Mouse (Mus musculus) liver, embryonic 12.5 days (tissue): Measurements from ENCODE around the gene Ccdc93. TPM values are rescaled to one million over a fixed set of nuclear protein-coding genes. Genes with fewer than 3 reads are reported as not detected.

Experiments
- ATAC-seq: fragments of 200-750 bp; cut with Nextera tagmentation; 2 replicates; pipeline ENCODE4 v1.8.0; 2017; ENCODE audit warnings: moderate number of reproducible peaks, mild to moderate bottlenecking, moderate library complexity
- H3K27ac ChIP-seq: fragments of 300-500 bp; sonication (generic); 2 replicates; pipeline ENCODE4 v1.5.1; 2016; ENCODE audit warnings: mild to moderate bottlenecking
- H3K27me3 ChIP-seq: fragments of 300-500 bp; sonication (generic); replicated peaks from 2 replicates; pipeline ENCODE4 v1.6.1; 2016; ENCODE audit warnings: mild to moderate bottlenecking, moderate library complexity
- H3K36me3 ChIP-seq: fragments of 300-500 bp; sonication (generic); 2 replicates; pipeline ENCODE4 v1.6.1; 2016; ENCODE audit warnings: mild to moderate bottlenecking, moderate library complexity
- H3K4me1 ChIP-seq: fragments of 300-500 bp; sonication (generic); 2 replicates; pipeline ENCODE4 v1.6.1; 2016
- H3K4me2 ChIP-seq: fragments of 300-500 bp; sonication (generic); 2 replicates; pipeline ENCODE4 v1.6.1; 2016; ENCODE audit warnings: mild to moderate bottlenecking, moderate library complexity
- H3K4me3 ChIP-seq: fragments of 300-500 bp; sonication (generic); 2 replicates; pipeline ENCODE4 v1.5.1; 2016; ENCODE audit warnings: mild to moderate bottlenecking, moderate library complexity
- H3K9ac ChIP-seq: fragments of 300-500 bp; sonication (generic); 2 replicates; pipeline ENCODE4 v1.6.1; 2016; ENCODE audit warnings: mild to moderate bottlenecking, moderate library complexity
- H3K9me3 ChIP-seq: fragments of 300-500 bp; sonication (generic); replicated peaks from 2 replicates; pipeline ENCODE4 v1.6.1; 2016; ENCODE audit warnings: mild to moderate bottlenecking, moderate library complexity
- WGBS: fragments of 180-500 bp; shearing (Covaris S2); methylation state at CpG from one replicate; pipeline ENCODE4 v1.1.7; 2016; ENCODE audit not compliant: insufficient replicate concordance; 5-methylcytosine and 5-hydroxymethylcytosine counted together
- polyA plus RNA-seq: library from polyadenylated mRNA; unstranded; fragments of >200 nt; fragmentation: Nextera tagmentation; extraction: Ambion mirVana; gene quantifications from 2 replicates; pipeline ENCODE4 v1.2.1, GENCODE M21; 2016

The Ccdc93 gene
- polyA plus RNA-seq, 1 experiment from 2014 or later: 6.1 TPM

- no peak overlapping the region for H3K9ac ChIP-seq
- no peak overlapping the region for H3K27ac ChIP-seq
- ATAC-seq: no peak
- no peaks in the 10 kb centered on the region for H3K9me3 ChIP-seq
- H3K36me3 ChIP-seq: peaks cover 52% of the 10 kb centered on the region
- 82% methylated on average over 6 of the region's 6 CpGs for WGBS
- H3K27me3 ChIP-seq: no peaks in the 10 kb centered on the region
- no peak overlapping the region for H3K4me2 ChIP-seq
- no peaks in the 10 kb centered on the region for H3K4me1 ChIP-seq
- no peak overlapping the region for H3K4me3 ChIP-seq
Observed at GRCm38 (mm10) chr1:121452498-121452897, 21.6 kb downstream of the Ccdc93 start.

GRCm38 (mm10) chr1:121453053-121453452, 22.2 kb downstream of the Ccdc93 start:
- no peak overlapping the region for H3K4me3 ChIP-seq
- peaks cover 46% of the 10 kb centered on the region for H3K36me3 ChIP-seq
- no peaks in the 10 kb centered on the region for H3K9me3 ChIP-seq
- no peak overlapping the region for H3K4me2 ChIP-seq
- no peaks in the 10 kb centered on the region for H3K4me1 ChIP-seq
- no peak overlapping the region for H3K27ac ChIP-seq
- no peaks in the 10 kb centered on the region for H3K27me3 ChIP-seq
- ATAC-seq: no peak
- WGBS: 74% methylated on average over 4 of the region's 4 CpGs
- H3K9ac ChIP-seq: no peak overlapping the region

GRCm38 (mm10) chr1:121454951-121455350, 24.1 kb downstream of the Ccdc93 start:
- Histone ChIP-seq H3K27ac (no peak overlapping the region), H3K27me3 (no peaks in the 10 kb centered on the region), H3K36me3 (peaks cover 32% of the 10 kb centered on the region), H3K9me3 (no peaks in the 10 kb centered on the region), H3K9ac (no peak overlapping the region), H3K4me1 (no peaks in the 10 kb centered on the region), H3K4me3 (no peak overlapping the region), H3K4me2 (no peak overlapping the region)
- ATAC-seq: no peak
- WGBS: 92% methylated on average over 6 of the region's 6 CpGs

GRCm38 (mm10) chr1:121460077-121460476, 29.2 kb downstream of the Ccdc93 start:
- Histone ChIP-seq H3K4me2 (no peak overlapping the region), H3K27ac (no peak overlapping the region), H3K27me3 (no peaks in the 10 kb centered on the region), H3K36me3 (peaks cover 45% of the 10 kb centered on the region), H3K9me3 (no peaks in the 10 kb centered on the region), H3K9ac (no peak overlapping the region), H3K4me1 (no peaks in the 10 kb centered on the region), H3K4me3 (no peak overlapping the region)
- WGBS: 77% methylated on average over 6 of the region's 6 CpGs
- ATAC-seq: no peak

- Histone ChIP-seq H3K36me3 (peaks cover 40% of the 10 kb centered on the region), H3K4me2 (no peak overlapping the region), H3K4me1 (no peaks in the 10 kb centered on the region), H3K9ac (no peak overlapping the region), H3K27ac (no peak overlapping the region), H3K9me3 (no peaks in the 10 kb centered on the region), H3K4me3 (no peak overlapping the region), H3K27me3 (no peaks in the 10 kb centered on the region)
- WGBS: 69% methylated on average over 7 of the region's 7 CpGs
- ATAC-seq: no peak
Observed at GRCm38 (mm10) chr1:121461895-121462294, 31.0 kb downstream of the Ccdc93 start.

GRCm38 (mm10) chr1:121462643-121463042, 31.8 kb downstream of the Ccdc93 start:
- WGBS: 69% methylated on average over 1 of the region's 1 CpGs
- Histone ChIP-seq H3K4me2 (no peak overlapping the region), H3K27ac (no peak overlapping the region), H3K4me1 (no peaks in the 10 kb centered on the region), H3K36me3 (peaks cover 42% of the 10 kb centered on the region), H3K4me3 (no peak overlapping the region), H3K9me3 (no peaks in the 10 kb centered on the region), H3K27me3 (no peaks in the 10 kb centered on the region), H3K9ac (no peak overlapping the region)
- ATAC-seq: no peak

GRCm38 (mm10) chr1:121463806-121464205, 33.0 kb downstream of the Ccdc93 start:
- no peaks in the 10 kb centered on the region for H3K9me3 ChIP-seq
- 71% methylated on average over 7 of the region's 7 CpGs for WGBS
- H3K36me3 ChIP-seq: peaks cover 45% of the 10 kb centered on the region
- no peak overlapping the region for H3K4me2 ChIP-seq
- H3K4me1 ChIP-seq: no peaks in the 10 kb centered on the region
- no peaks in the 10 kb centered on the region for H3K27me3 ChIP-seq
- H3K9ac ChIP-seq: no peak overlapping the region
- no peak for ATAC-seq
- no peak overlapping the region for H3K27ac ChIP-seq
- no peak overlapping the region for H3K4me3 ChIP-seq

GRCm38 (mm10) chr1:121466276-121466675, 35.4 kb downstream of the Ccdc93 start:
- ATAC-seq: no peak
- H3K27me3 ChIP-seq: no peaks in the 10 kb centered on the region
- 76% methylated on average over 3 of the region's 3 CpGs for WGBS
- H3K9ac ChIP-seq: no peak overlapping the region
- no peaks in the 10 kb centered on the region for H3K4me1 ChIP-seq
- H3K4me3 ChIP-seq: no peak overlapping the region
- no peak overlapping the region for H3K27ac ChIP-seq
- no peaks in the 10 kb centered on the region for H3K9me3 ChIP-seq
- H3K4me2 ChIP-seq: no peak overlapping the region
- peaks cover 47% of the 10 kb centered on the region for H3K36me3 ChIP-seq

GRCm38 (mm10) chr1:121468271-121468670, 37.4 kb downstream of the Ccdc93 start:
- Histone ChIP-seq H3K9me3 (no peaks in the 10 kb centered on the region), H3K4me2 (no peak overlapping the region), H3K4me1 (no peaks in the 10 kb centered on the region), H3K36me3 (peaks cover 27% of the 10 kb centered on the region), H3K9ac (no peak overlapping the region), H3K27me3 (no peaks in the 10 kb centered on the region), H3K4me3 (no peak overlapping the region), H3K27ac (no peak overlapping the region)
- WGBS: 63% methylated on average over 2 of the region's 2 CpGs
- ATAC-seq: no peak

GRCm38 (mm10) chr1:121471503-121471902, 40.7 kb downstream of the Ccdc93 start:
- H3K4me2 ChIP-seq: no peak overlapping the region
- no peaks in the 10 kb centered on the region for H3K27me3 ChIP-seq
- no peak for ATAC-seq
- H3K9me3 ChIP-seq: no peaks in the 10 kb centered on the region
- 62% methylated on average over 5 of the region's 5 CpGs for WGBS
- H3K4me1 ChIP-seq: no peaks in the 10 kb centered on the region
- no peak overlapping the region for H3K4me3 ChIP-seq
- H3K27ac ChIP-seq: no peak overlapping the region
- peaks cover 29% of the 10 kb centered on the region for H3K36me3 ChIP-seq
- no peak overlapping the region for H3K9ac ChIP-seq

- Histone ChIP-seq H3K9me3 (no peaks in the 10 kb centered on the region), H3K4me1 (no peaks in the 10 kb centered on the region), H3K9ac (no peak overlapping the region), H3K27me3 (no peaks in the 10 kb centered on the region), H3K36me3 (peaks cover 68% of the 10 kb centered on the region), H3K4me2 (no peak overlapping the region), H3K27ac (peak overlapping the region; percentile 41; the same call in 1 of the 2 replicates), H3K4me3 (no peak overlapping the region)
- ATAC-seq: no peak
- WGBS: 71% methylated on average over 5 of the region's 5 CpGs
Observed at GRCm38 (mm10) chr1:121477716-121478115, 46.9 kb downstream of the Ccdc93 start.

- Histone ChIP-seq H3K27me3 (no peaks in the 10 kb centered on the region), H3K4me3 (no peak overlapping the region), H3K4me1 (no peaks in the 10 kb centered on the region), H3K36me3 (peaks cover 74% of the 10 kb centered on the region), H3K27ac (0 out of 2 replicates have a peak overlapping the region, but pooled peaks have one; percentile 27), H3K9ac (no peak overlapping the region), H3K9me3 (no peaks in the 10 kb centered on the region), H3K4me2 (no peak overlapping the region)
- peak; percentile 57 for ATAC-seq
- WGBS: 53% methylated on average over 12 of the region's 12 CpGs
Observed at GRCm38 (mm10) chr1:121478284-121478980, 47.6 kb downstream of the Ccdc93 start.

- Histone ChIP-seq H3K9ac (no peak overlapping the region), H3K4me2 (no peak overlapping the region), H3K9me3 (no peaks in the 10 kb centered on the region), H3K27ac (no peak overlapping the region), H3K27me3 (no peaks in the 10 kb centered on the region), H3K36me3 (peaks cover 74% of the 10 kb centered on the region), H3K4me3 (no peak overlapping the region), H3K4me1 (no peaks in the 10 kb centered on the region)
- no peak for ATAC-seq
- WGBS: 75% methylated on average over 5 of the region's 5 CpGs
Observed at GRCm38 (mm10) chr1:121479403-121479802, 48.6 kb downstream of the Ccdc93 start.
